In genomic region chr11:37046671-37047070, GRCm38 (mm10) we compare ENCODE assay signal across 9 mouse cellular contexts.
DNase-seq lines count a peak whose midpoint lies in the region; ATAC-seq lines count a peak whose summit lies in the region.
"Had no signal": no experiment of that assay in that cellular context is flagged by ENCODE, and none has a peak within 500 bp of the region (broad histone marks: within the 10 kb centered on the region; RNA-seq: fewer than 3 reads in every experiment).

No protein-coding gene starts in this region.

- WGBS in hindbrain, embryonic 10.5 days, result 65% methylated on average over 5 of the region's 5 CpGs
- WGBS in hindbrain, embryonic 12.5 days, result 63% methylated on average over 5 of the region's 5 CpGs
- 72% methylated on average over 5 of the region's 5 CpGs for WGBS in midbrain, embryonic 14.5 days

- H3K4me3 ChIP-seq in hindbrain, embryonic 10.5 days, result no peak overlapping the region
- H3K4me3 ChIP-seq in hindbrain, embryonic 12.5 days, result no peak overlapping the region
- no peak overlapping the region for H3K4me3 ChIP-seq in midbrain, embryonic 14.5 days (replicated peaks; ENCODE audit: low read depth, low read length)

- no peaks in the 10 kb centered on the region for H3K4me1 ChIP-seq in hindbrain, embryonic 10.5 days (replicated peaks)
- H3K4me1 ChIP-seq in hindbrain, embryonic 12.5 days, result no peaks in the 10 kb centered on the region
- 0 out of 2 replicates have a peak, but pooled peaks cover 8% of the 10 kb centered on the region for H3K4me1 ChIP-seq in midbrain, embryonic 14.5 days (ENCODE audit: control insufficient read depth, insufficient read depth, low read length)

- peak; percentile 25 for DNase-seq in hindbrain, embryonic 10.5 days (ENCODE audit: low spot score)
- DNase-seq in urinary bladder, postnatal 14 days (ENCODE audit: low spot score), result peak; percentile 10
- no peak for DNase-seq in urinary bladder, adult 2 months (ENCODE audit: low spot score)
- peak; percentile 11 to 40 for DNase-seq in cerebellum, postnatal 25 days
- peak; percentile 2 for DNase-seq in lung, postnatal 25 days (ENCODE audit: low spot score)
- no peak for DNase-seq in midbrain, embryonic 14.5 days
- DNase-seq in layer of hippocampus, postnatal 36 days, result no peak

- no peak overlapping the region for H3K9ac ChIP-seq in hindbrain, embryonic 12.5 days
- no peak overlapping the region for H3K9ac ChIP-seq in midbrain, embryonic 14.5 days (replicated peaks; ENCODE audit: low read length)

- ATAC-seq in hindbrain, embryonic 12.5 days (ENCODE audit: low FRiP score), result no peak
- no peak for ATAC-seq in midbrain, embryonic 14.5 days (ENCODE audit: low FRiP score, low TSS enrichment)

- H3K9me3 ChIP-seq in hindbrain, embryonic 10.5 days, result no peaks in the 10 kb centered on the region
- H3K9me3 ChIP-seq in hindbrain, embryonic 12.5 days (replicated peaks), result no peaks in the 10 kb centered on the region
- no peaks in the 10 kb centered on the region for H3K9me3 ChIP-seq in midbrain, embryonic 14.5 days (ENCODE audit: control insufficient read depth, low read length)

- H3K4me2 ChIP-seq in hindbrain, embryonic 12.5 days (replicated peaks), result no peak overlapping the region
- no peak overlapping the region for H3K4me2 ChIP-seq in midbrain, embryonic 14.5 days (ENCODE audit: low read length)

- H3K36me3 ChIP-seq in hindbrain, embryonic 10.5 days, result no peaks in the 10 kb centered on the region
- no peaks in the 10 kb centered on the region for H3K36me3 ChIP-seq in hindbrain, embryonic 12.5 days
- no peaks in the 10 kb centered on the region for H3K36me3 ChIP-seq in midbrain, embryonic 14.5 days (ENCODE audit: control insufficient read depth, insufficient read depth, low read length)

- no peak overlapping the region for H3K27ac ChIP-seq in hindbrain, embryonic 10.5 days
- H3K27ac ChIP-seq in hindbrain, embryonic 12.5 days, result no peak overlapping the region
- no peak overlapping the region for H3K27ac ChIP-seq in midbrain, embryonic 14.5 days (replicated peaks; ENCODE audit: low read depth, low read length)
- H3K27ac ChIP-seq: macrophage had no signal

- no peaks in the 10 kb centered on the region for H3K27me3 ChIP-seq in hindbrain, embryonic 10.5 days (ENCODE audit: insufficient read depth, poor library complexity, severe bottlenecking)
- no peaks in the 10 kb centered on the region for H3K27me3 ChIP-seq in hindbrain, embryonic 12.5 days
- H3K27me3 ChIP-seq in midbrain, embryonic 14.5 days (ENCODE audit: control insufficient read depth, insufficient read depth, low read length), result no peaks in the 10 kb centered on the region

Comparison
In these comparisons a context has a peak if more than half of its experiments do, and no peak if none do; other contexts are left out.
1. DNase-seq: peak in hindbrain, embryonic 10.5 days (single experiment), urinary bladder, postnatal 14 days (single experiment), cerebellum, postnatal 25 days (2 of 2) and lung, postnatal 25 days (single experiment); none in urinary bladder, adult 2 months (single experiment), midbrain, embryonic 14.5 days (single experiment) and layer of hippocampus, postnatal 36 days (0 of 2).